Mouse (Mus musculus) adrenal gland, adult 2 months (tissue): ENCODE data around the gene Tyk2. TPM values are rescaled to one million over a fixed set of nuclear protein-coding genes. Genes with fewer than 3 reads are reported as not detected.

Experiments
- DNase-seq: peaks from one replicate; pipeline ENCODE4 v3.0.0; 2021
- microRNA-seq, 2 experiments: library from miRNA; unstranded; fragments of <30 nt; microRNA quantifications; one replicate each; pipeline ENCODE4 v1.2.0; 2021
- polyA plus RNA-seq: library from polyadenylated mRNA; depleted of rRNA; stranded (reverse); fragments of >200 nt; gene quantifications from 2 replicates; pipeline ENCODE4 v1.2.3, GENCODE M21; 2012; rRNA removed
- total RNA-seq, 2 experiments: library from RNA; stranded (reverse); gene quantifications; 2 replicates each; pipeline ENCODE4 v1.2.3; 2021

Tyk2 gene
- total and polyA plus RNA-seq, 3 experiments, result 12.7 to 23.5 (median 14.6) TPM

DNA sequence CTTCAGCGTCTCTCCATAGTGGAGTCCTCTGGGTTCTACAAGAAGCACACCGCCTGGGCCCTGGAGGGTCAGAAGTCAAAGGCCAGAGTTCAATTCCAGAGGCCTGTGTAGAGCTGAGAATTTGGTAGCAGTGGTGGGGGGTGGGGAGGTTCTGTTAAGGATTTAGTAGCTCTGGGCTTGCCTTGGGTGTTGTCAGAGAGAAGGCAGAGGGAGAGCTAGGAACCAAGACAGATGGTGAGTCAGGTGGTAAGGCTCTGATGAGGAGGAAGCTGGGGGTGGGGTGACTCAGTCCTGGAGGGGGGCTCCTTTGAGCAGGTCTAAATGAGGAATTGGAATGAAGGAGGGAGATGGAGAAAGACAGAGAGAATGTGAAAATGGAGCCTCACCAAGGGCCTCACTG, 68.1 kb downstream of the Tyk2 start:
- DNase-seq, result no peak

Small RNA genes within 50 kb of the gene (microRNA-seq; reads per million reads assigned to microRNA genes)
- 0.22 to 1.7 reads per million in 2 experiments for gene Mir7082

Other genes starting within 250 kb of the Tyk2 start
- gene Ppan, start 243.1 kb downstream of the Tyk2 start, total RNA-seq, result 10 to 100 TPM; 27.6 to 44.4 TPM
- 128 and 140 TPM in 2 replicates for gene Ppan, start 243.1 kb downstream of the Tyk2 start, polyA plus RNA-seq
- 100 to 1,000 TPM; 156 to 170 TPM for gene Eif3g, start 232.6 kb downstream of the Tyk2 start, total RNA-seq
- 123 and 133 TPM in 2 replicates for gene Eif3g, start 232.6 kb downstream of the Tyk2 start, polyA plus RNA-seq
- 10 to 100 TPM; 43.0 to 44.0 TPM for gene Dnmt1, start 171.4 kb downstream of the Tyk2 start, total RNA-seq
- 29.6 and 29.8 TPM in 2 replicates for gene Dnmt1, start 171.4 kb downstream of the Tyk2 start, polyA plus RNA-seq
- gene S1pr2, start 154.5 kb downstream of the Tyk2 start, total RNA-seq, result 10 to 100 TPM; 20.4 to 26.6 TPM
- gene S1pr2, start 154.5 kb downstream of the Tyk2 start, polyA plus RNA-seq, result 14.8 and 15.7 TPM in 2 replicates
- gene Mrpl4, start 128.5 kb downstream of the Tyk2 start, total RNA-seq, result 100 to 1,000 TPM; 120 to 130 TPM
- gene Mrpl4, start 128.5 kb downstream of the Tyk2 start, polyA plus RNA-seq, result 245 and 270 TPM in 2 replicates
- gene Icam1, start 115.3 kb downstream of the Tyk2 start, total RNA-seq, result 10 to 100 TPM; 10.8 to 19.1 TPM
- gene Icam1, start 115.3 kb downstream of the Tyk2 start, polyA plus RNA-seq, result 7.5 and 8.3 TPM in 2 replicates
- gene Icam4, start 101.9 kb downstream of the Tyk2 start, total RNA-seq, result 1 to 10 TPM; 1.1 to 5.1 TPM
- 1.9 and 2.7 TPM in 2 replicates for gene Icam4, start 101.9 kb downstream of the Tyk2 start, polyA plus RNA-seq
- gene Icam5, start 99.2 kb downstream of the Tyk2 start, total RNA-seq, result under 1 TPM; 0.17 to 0.31 TPM
- gene Icam5, start 99.2 kb downstream of the Tyk2 start, polyA plus RNA-seq, result 0.41 and 0.48 TPM in 2 replicates
- gene Zglp1, start 64.2 kb downstream of the Tyk2 start, total RNA-seq, result not detected
- gene Zglp1, start 64.2 kb downstream of the Tyk2 start, polyA plus RNA-seq, result not detected in 2 replicates
- under 1 TPM; 0.24 to 0.43 TPM for gene Gm49373, start 58.1 kb downstream of the Tyk2 start, total RNA-seq
- 0.18 and 0.19 TPM in 2 replicates for gene Gm49373, start 58.1 kb downstream of the Tyk2 start, polyA plus RNA-seq
- 10 to 100 TPM; 40.7 to 48.6 TPM for gene Fdx1l, start 57.6 kb downstream of the Tyk2 start, total RNA-seq
- 59.6 and 86.5 TPM in 2 replicates for gene Fdx1l, start 57.6 kb downstream of the Tyk2 start, polyA plus RNA-seq
- gene Gm38431, start 39.2 kb downstream of the Tyk2 start, total RNA-seq, result 1 to 10 TPM in 1 of 2 experiments, under 1 TPM in 1; 0.90 to 2.5 TPM
- 68.5 and 74.0 TPM in 2 replicates for gene Gm38431, start 39.2 kb downstream of the Tyk2 start, polyA plus RNA-seq
- 10 to 100 TPM; 50.8 to 53.4 TPM for gene Raver1, start 39.2 kb downstream of the Tyk2 start, total RNA-seq
- 52.8 and 76.4 TPM in 2 replicates for gene Raver1, start 39.2 kb downstream of the Tyk2 start, polyA plus RNA-seq
- gene Cdc37, start 18.7 kb upstream of the Tyk2 start, total RNA-seq, result 100 to 1,000 TPM; 179 to 202 TPM
- gene Cdc37, start 18.7 kb upstream of the Tyk2 start, polyA plus RNA-seq, result 58.3 and 59.0 TPM in 2 replicates
- gene Pde4a, start 34.5 kb upstream of the Tyk2 start, total RNA-seq, result 10 to 100 TPM in 1 of 2 experiments, 1 to 10 TPM in 1; 8.8 to 17.7 TPM
- 13.2 and 15.6 TPM in 2 replicates for gene Pde4a, start 34.5 kb upstream of the Tyk2 start, polyA plus RNA-seq
- 10 to 100 TPM; 36.6 to 56.5 TPM for gene Keap1, start 108.1 kb upstream of the Tyk2 start, total RNA-seq
- 132 and 142 TPM in 2 replicates for gene Keap1, start 108.1 kb upstream of the Tyk2 start, polyA plus RNA-seq
- 1 to 10 TPM in 1 of 2 experiments, under 1 TPM in 1; 0.66 to 1.9 TPM for gene S1pr5, start 117.2 kb upstream of the Tyk2 start, total RNA-seq
- gene S1pr5, start 117.2 kb upstream of the Tyk2 start, polyA plus RNA-seq, result 1.2 and 1.4 TPM in 2 replicates
- 10 to 100 TPM; 25.9 to 47.0 TPM for gene Atg4d, start 134.1 kb upstream of the Tyk2 start, total RNA-seq
- 36.2 and 42.9 TPM in 2 replicates for gene Atg4d, start 134.1 kb upstream of the Tyk2 start, polyA plus RNA-seq
- 10 to 100 TPM; 27.3 to 38.5 TPM for gene Kri1, start 156.7 kb upstream of the Tyk2 start, total RNA-seq
- gene Kri1, start 156.7 kb upstream of the Tyk2 start, polyA plus RNA-seq, result 11.7 and 14.4 TPM in 2 replicates
- 10 to 100 TPM in 1 of 2 experiments, 1 to 10 TPM in 1; 6.0 to 20.3 TPM for gene Cdkn2d, start 160.2 kb upstream of the Tyk2 start, total RNA-seq
- gene Cdkn2d, start 160.2 kb upstream of the Tyk2 start, polyA plus RNA-seq, result 36.0 and 42.9 TPM in 2 replicates
- not detected for gene Ap1m2, start 181.1 kb upstream of the Tyk2 start, total RNA-seq
- not detected in 2 replicates for gene Ap1m2, start 181.1 kb upstream of the Tyk2 start, polyA plus RNA-seq
- 10 to 100 TPM; 30.9 to 56.0 TPM for gene Slc44a2, start 189.5 kb upstream of the Tyk2 start, total RNA-seq
- 27.1 and 27.2 TPM in 2 replicates for gene Slc44a2, start 189.5 kb upstream of the Tyk2 start, polyA plus RNA-seq
- 10 to 100 TPM; 51.0 to 60.1 TPM for gene Ilf3, start 236.6 kb upstream of the Tyk2 start, total RNA-seq
- 38.9 and 39.1 TPM in 2 replicates for gene Ilf3, start 236.6 kb upstream of the Tyk2 start, polyA plus RNA-seq